Mouse (Mus musculus) ES-CJ7 (cell line): ENCODE results near the gene Gm49510.

ENCODE experiments used
- DNase-seq: peaks from one replicate; pipeline ENCODE4 v3.0.0; 2011; ENCODE audit warnings: low read depth, low spot score

Gm49510 gene

DNA sequence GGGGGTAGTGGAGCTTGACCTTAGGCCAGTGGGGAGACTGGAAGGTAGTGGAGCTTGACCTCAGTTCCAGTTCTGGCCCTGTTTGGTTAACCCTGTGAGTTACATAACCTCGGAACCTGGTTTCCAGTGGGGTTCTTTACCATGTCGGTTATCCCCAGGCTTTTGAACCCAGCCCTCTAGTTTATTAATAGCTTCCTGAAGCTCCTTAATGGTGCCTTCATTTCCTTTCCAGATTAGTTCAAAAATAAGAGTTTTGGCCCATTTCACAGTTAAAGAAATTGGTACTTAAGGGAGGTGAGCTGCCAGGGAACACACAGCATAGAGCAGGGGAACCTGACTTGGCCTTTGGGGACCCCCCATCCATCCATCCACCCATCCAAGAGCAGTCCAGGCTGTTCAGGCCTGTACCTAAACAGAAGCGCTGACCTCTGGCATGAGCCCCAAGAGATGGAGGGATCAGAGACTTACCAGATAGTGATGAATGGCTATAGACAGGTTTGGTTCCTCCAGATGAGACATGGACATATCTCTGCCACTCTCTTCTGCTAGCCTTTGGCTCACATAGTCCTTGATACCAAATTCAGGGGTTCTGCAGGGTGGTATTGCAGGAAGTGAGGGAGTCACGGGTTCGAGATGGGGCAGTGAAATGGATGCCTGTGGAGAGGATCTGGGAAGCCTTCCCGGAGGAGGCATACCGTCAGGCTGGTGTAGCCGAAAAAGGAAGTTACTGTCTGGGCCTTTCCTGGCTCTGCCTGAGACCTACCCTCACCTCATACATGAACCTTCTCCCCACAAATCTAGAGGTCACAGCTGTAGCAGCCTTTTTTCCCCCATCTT lies 15.6 kb downstream of the Gm49510 start:
- no peak for DNase-seq

DNA sequence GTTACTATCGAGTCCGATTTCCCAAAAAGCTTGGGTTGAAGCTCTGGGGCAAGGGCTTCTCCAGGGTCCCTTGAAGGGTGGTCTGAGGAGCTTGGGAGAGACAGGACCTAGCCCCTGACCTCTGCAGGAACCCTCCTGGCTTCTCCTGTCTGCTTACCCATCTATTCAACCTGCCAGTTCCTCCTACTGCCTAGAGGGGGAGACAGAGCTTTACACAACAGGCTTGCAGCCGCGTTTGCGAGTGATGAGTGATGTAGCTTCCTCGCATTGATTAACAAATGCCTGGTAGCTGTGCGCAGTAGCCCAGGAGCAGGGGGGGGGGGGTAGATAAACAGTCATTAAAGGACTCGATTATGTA lies 16.2 kb downstream of the Gm49510 start:
- DNase-seq = peak; percentile 92

DNA sequence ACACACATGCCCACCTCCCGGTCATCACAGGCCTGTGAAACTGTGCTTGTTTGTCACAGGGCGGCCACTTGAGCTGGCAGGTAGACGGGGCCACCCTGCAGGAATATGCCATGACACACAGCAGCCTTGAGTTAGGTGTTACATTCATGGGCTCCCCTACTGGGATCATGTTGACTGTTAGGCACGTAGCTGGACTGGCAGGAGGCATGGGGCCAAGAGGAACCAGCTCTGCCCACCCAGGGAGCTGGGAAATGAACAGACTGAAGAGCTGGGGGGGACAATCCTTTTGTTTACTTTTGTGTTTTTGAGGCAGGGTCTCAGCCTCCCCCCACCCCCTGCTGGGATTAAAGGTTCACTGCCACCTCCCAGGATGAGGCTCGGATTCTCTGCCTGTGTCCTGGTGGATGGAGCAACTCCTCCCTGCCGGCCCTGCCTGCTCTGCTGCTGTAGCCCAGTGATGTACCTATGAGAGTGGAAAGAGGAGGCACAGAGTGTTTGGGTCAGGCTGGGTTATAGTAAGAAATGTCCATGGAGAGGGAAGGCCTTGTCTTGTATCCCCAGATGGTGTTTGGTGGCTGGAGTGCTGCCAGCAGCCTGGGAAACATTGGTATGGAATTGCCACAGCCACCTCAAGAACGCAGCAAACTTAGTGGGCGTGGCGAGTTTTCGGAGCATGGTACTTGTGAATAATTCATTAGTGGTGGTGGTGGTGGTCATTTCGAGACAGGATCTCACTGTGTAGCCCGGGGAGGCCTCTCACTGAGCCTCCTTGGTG lies 16.8 kb downstream of the Gm49510 start:
- DNase-seq = no peak

DNA sequence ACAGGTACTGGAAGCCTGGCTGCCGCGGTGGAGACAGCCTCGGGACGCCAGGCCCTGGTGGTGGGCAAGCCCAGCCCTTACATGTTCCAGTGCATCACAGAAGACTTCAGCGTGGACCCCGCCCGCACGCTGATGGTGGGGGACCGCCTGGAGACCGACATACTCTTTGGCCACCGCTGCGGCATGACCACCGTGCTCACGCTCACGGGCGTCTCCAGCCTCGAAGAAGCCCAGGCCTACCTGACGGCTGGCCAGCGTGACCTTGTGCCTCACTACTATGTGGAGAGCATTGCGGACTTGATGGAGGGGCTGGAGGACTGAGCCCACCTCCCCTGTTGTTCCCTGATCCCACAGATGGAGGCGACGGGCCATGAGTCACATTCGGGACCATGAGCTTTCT lies 18.7 kb downstream of the Gm49510 start:
- no peak for DNase-seq

DNA sequence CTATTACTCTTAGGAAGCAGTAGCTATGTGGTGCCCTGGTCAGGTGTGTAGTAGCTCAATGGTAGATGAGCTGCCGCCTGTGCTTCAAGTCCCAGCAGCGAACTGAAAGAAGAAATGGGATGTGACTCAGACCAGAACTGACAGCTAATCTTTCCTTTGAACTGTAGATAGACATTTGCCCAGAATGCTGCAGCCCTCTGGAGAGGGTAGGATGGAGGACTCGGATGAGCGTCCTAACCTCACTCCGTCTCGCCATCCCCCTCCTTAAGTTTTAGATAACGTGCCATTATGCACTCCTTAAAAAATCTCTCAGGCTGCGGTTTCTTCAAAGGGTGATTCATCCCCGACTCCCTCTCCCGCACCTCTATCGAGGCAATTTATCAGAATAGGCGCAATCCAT lies 20.4 kb downstream of the Gm49510 start:
- DNase-seq = no peak

DNA sequence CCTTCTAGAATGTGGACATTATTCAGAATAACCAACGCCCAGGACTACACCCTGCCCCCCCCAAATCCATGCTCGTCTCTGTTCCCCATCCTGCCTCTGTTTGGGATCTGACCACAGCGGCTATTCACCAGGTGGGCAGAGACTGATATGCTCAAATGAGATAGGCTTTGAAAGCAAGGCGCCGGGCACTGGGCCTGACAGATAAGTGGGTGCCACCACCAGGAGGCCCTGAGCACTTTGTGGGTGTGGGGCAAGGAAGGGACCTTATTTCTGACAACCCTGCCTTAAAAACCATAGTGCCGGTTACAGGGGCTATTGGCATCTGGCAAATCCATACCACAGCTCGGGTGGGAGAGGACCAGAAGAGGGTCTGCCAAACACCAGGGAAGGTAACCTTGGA lies 23.2 kb downstream of the Gm49510 start:
- DNase-seq = no peak

DNA sequence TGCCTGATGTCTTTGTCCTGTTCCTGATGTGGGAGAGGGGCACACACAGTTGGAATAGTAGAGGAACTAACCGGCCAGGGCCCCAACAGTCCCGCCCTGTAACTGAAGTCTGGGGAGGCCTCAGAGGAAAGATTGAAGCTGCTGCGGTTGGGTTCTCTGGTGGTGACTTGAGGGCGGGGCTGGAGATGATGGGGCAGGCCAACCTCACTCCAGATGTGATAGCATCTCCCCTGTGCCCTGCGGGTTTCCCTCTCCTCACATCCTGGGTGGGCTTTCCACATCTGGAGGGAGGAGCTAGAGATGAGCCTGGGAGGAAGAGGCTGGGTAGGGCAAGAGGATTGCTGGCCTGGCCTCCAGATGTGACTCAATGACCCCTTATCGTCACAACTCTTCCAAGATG lies 24.1 kb downstream of the Gm49510 start:
- no peak for DNase-seq

DNA sequence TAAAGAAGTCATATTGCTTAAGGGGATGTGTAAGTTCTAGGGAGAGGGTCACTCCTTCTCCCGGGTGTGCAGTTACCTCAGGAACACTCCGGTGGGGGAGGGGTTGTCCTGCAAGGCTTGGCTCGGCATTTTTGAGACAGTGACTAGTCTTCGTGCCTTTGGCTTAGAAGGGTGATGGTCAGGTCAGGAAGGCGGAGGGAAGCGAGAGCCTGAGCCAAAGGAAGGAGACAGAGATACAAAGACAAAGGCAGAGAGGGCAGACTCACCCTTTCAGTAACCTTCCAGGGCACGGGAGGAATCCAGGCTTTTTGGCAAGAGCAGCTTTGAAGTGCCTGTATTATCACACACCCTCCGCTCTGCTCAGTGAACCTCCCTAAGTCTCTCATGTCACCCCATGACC lies 25.7 kb downstream of the Gm49510 start:
- DNase-seq = peak; percentile 52

DNA sequence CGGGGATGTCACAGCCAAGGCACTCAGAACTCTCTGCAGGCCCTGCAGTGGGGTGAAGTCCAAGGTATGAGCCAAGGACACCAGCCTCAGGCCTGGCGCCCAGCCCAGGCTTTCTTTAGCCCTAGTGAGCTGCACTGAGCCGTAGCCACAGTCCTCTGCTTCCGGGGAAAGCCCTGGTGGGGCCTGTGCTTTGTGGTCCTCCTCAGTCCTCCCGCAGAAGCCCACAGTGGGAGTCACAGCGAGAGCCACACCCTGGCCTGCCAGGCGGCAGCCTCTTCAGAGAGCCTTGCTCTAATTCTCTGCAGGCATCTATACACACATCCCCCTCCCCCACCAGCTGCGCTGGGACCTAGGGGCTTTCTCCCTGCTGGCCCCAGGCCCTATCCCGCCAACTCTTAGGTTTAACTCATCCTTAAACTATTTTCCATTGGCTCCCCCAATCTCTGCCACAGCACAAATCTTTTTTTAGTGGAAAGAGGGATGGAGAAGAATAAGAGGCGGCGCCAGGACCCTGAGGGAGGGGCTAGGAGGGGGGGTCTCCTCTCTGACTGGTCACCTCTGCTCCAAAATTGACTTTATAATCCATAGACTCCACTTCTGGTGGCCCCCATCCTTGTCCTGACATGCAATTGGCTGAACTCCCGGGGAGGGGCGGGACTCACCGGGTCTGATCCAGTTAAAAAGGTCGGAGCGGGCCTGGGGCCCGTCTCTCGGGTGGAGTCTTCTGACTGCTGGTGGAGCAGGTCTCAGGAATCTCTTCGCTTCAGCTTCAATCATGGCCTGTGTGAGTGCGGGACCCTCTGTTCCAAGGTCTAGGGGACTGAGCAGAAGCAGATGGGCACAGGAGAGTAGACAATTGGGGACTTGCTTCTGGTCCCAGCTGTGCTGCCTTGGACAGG lies 26.8 kb downstream of the Gm49510 start, which contains the start of gene Lgals1:
TSS of gene Lgals1 (plus strand) at position 705 of the 899 bp plus-strand sequence.
- DNase-seq = peak; percentile 82

DNA sequence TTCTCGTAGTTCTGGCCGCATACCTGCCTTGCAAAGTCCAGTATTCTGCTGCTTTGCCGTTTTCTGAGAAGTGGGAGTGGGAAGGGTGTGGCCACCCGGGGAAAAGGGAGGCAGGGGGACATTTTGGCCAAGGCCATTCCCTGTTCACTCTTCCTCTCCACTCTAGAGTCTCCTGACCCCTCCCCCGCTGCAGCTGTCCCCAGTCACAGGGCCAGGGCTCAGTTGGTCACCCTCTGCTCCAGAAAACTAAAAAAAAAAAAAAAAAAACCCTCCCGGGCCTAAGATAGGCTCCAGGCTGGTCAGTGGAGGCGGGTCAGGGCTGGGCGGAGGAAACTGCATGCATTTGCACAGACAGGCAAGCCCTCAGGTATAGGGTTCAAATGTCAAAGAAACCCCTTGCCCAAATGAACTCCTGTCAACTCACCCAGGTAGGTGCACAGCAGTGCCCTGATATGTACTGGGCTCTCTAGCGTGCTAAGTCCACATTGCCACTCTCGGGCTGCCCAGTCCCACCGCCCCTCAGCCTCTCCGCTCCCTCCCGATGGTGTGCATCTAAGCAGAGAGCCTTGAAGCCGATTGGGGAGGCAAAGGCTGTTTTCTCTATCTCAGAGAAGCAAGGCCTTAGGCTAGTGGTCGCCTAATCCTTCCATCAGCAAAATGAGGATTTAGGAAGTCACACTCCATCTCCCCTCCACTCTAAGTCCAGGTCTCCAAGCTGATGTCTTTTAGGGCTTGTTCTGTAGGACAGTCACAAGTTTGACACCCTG lies 27.7 kb downstream of the Gm49510 start:
- DNase-seq = no peak

DNA sequence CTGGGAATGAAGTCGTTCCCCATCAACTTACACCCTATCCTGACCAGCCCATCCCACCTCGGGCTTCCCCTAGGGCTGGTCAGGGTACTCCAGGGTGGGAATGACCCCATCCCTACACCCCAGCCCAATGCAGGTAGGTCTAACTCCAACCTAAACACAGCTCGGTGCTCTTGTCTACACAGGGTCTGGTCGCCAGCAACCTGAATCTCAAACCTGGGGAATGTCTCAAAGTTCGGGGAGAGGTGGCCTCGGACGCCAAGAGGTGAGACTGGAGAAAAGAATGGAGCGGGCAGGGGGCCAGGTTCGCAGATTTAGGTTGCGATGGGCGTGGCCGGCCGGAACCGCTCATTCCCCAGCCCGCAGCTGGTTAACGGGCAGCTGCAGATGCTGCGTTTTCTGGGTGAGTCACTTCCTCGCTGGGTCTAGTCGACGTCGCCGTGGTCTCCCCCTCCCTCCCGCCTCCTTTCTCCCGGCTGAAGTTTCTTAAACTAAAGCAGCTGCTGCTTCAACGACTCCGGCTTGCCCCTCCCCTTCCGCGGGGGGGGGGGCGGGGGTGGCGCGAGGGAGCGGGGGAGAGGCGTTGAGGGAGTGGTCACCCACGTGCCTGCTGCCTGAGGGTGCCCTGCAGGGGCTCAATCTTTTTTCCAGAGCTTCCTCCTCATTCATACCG lies 28.5 kb downstream of the Gm49510 start:
- peak; percentile 80 for DNase-seq

DNA sequence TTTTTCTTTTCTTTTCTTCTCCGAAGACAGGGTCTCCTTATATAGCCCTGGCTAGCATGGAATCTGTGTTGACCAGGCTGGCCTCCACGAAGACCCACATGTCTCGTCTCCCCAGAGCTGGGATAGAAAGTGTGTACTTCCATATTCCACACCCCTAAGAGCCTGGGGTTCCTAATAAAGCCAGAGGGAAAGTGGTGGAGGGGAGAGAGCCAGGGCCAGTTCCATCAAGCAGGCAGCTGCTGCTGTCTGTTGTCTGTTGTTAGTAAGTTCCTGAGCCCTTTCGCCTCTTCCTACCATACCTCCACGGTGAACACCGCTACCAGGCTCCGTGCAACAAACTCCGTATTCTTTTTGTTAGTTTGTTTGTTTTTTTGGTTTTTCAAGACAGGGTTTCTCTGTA lies 29.1 kb downstream of the Gm49510 start:
- DNase-seq = no peak

DNA sequence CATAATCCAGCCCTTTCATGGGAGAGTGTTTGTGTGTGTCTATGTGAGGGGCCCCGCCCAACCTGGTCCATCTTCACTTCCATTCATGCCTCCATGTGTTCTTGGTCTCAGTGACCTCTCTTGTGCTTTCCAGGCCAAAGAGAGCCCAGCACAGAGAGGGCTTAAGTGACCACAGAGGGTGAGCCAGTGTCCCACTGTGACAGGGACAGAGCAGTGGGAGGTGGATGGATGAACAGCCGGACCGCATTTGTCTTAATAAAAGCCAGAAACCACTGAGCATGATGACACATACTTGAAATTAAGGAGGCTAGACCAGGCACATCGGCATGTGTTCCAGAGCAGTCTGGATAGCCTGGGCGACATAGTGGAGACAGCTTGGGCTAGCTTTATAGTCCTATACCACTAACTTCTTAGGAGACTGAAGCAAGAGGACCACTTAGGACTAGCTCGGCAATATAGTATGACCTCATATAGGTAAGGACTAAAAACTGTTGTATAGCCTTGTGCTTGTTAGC lies 30.8 kb downstream of the Gm49510 start:
- no peak for DNase-seq

DNA sequence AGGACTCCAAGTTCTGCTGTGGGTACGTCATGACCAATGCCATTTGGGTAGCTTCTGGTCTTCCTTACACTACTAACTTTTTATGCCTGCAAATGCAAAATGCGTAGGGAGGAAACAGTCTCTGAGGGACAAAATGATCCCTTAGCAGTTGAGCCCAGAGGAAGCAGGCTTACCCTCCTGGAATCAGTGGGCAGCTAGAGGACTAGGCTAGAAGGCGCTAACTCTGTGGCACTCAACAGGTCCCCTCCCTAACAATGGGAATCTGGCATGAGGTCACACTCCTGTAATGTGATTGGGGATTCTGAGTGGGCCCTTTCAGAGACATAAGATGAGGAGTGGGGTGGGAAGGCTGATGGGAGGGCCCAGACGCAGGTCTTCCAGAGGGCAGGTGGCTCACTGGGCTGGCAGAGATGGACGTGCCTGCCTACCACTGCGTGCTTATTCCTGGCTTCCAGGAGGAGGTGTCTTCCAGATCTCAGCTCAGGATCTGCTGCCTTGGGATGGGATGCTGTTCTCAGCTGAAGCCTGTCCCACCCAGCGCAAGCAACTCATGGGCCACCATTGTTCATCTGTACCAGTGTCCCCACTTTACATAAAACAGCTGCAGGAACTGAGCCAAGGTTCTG lies 31.4 kb downstream of the Gm49510 start:
- no peak for DNase-seq

DNA sequence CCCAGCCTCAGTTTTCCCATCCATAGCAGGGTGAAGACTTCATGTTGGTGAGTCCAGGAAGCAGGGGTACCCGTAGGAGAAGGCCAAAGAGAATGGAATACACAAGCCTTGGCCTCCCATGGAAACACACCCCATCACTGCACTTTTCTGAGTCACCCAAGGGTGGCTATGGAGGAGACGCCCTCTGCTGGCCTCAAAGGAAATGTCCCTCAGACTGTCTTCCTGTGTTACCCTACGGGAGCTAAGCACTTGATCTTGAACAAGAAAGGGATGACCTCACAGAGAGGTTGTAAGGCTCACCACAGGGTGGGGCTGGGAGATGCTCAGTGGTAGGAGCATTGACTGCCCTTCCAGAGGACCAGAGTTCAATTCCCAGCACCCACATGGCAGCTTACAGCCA lies 32.1 kb downstream of the Gm49510 start:
- peak; percentile 85 for DNase-seq

DNA sequence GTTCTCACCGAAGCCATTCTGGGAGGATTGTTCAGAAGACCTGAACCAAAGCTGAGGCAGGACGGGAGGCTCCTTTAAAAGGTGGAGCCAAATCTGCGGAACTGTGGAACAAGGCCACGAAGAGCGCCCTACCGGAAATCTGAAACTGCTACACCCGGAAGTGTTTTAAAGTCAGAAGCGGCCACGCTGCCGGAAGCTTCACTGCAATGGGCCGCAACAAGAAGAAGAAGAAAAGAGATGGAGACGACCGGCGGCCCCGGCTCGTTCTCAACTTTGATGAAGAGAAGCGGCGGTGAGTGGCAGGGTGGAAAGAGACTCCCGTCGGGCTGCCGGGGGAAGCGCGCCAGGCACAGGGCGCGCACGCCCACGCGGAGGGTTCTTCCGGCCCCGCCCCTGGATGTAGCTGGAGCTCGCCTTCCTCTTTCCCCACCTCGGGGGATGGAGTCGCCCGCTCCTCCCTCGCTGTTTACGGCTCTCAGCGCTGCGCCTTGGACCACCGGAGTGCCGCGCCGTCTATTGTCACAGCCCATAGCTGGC lies 35.4 kb downstream of the Gm49510 start, which contains the start of gene Nol12:
TSS of gene Nol12 (plus strand) at position 150 of the 537 bp plus-strand sequence.
- peak; percentile 95 for DNase-seq

DNA sequence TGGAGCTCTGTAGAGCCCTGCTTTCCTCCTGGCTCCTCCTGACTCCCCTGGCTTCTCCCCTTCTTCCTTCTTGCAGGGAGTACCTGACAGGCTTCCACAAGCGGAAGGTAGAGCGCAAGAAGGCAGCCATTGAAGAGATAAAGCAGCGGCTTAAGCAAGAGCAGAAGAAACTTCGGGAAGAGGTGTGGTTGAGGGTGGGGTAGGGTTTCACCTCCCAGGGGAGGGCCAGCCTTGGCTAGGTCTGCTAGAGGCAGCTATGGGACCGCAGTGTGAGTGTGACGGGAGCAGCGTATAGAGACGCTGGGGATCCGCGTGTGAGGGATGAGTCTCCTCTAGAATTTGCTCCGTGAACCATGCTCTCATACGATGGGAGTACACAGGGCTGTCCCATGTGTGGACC lies 36.9 kb downstream of the Gm49510 start:
- no peak for DNase-seq

DNA sequence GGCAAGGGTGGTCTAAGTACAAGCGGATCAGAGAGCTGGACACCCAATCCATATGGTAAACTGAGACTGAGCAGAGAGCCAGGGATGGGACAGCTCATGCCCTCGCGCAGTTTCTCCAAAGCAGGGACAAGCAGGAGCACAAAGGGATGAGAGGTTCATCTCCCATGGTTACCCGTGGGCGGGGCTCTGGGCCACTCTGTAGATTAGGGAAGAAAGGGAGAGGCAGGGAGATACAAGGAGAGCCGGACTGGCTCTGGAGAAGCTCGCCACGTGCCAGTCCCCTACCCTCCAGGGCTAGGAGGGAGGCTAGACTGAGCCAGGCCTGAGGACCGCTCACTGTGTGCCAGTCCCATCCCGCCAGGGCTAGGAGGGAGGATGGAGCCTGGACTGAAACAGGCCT lies 37.8 kb downstream of the Gm49510 start:
- no peak for DNase-seq

DNA sequence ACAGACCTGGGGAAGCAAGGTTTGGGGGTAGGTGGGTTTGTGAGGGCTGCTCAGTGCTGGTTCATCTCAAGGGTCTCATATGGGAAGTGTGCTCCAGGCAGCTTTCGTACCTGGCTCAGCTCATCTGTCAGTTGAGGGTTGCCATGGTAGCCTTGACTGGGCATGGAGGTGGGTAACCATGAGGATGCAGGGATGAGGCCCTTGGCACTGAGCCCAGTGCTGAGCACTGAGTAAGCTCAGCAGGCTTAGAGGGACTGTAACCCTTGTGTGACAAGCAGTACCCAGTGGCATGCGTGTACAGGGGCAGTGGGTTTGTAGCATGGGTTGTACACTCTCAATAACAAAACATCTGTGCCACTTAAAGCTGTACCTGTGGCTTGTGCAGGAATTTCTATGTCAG lies 38.5 kb downstream of the Gm49510 start:
- no peak for DNase-seq

DNA sequence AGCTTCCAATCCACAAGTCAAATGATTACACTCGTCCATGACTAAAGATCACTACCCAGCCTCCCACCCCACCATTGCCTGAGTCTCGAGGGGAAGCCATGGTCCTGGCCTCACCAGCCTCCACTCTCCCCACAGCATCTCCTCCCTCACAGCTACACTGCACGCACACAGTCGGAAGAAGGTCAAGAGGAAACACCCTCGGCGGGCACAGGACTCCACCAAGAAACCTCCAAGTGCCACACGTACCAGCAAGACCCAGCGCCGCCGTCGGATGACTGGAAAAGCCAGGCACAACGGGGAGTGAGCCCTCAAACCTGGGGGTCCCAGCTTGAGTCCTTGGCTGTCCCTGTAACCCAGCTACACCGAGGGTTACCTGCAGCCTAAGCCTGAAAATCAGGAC lies 40.9 kb downstream of the Gm49510 start:
- no peak for DNase-seq
